Mouse (Mus musculus) embryonic fibroblast, embryonic 13.5 days (primary cell): ENCODE measurements at regions not wholly inside any gene's neighbourhood (a gene's known extent, or its start where the extent isn't known, plus 50 kb on each side); places are given as distances from the start of the nearest gene placed in this dataset.
A peak's percentile ranks its signal among the peaks of the same experiment; 100 is the strongest.

Experiments used
- H3K27ac ChIP-seq: 2 replicates; pipeline ENCODE4 v1.5.1; 2012; ENCODE audit warnings: low read length, control low read depth, inconsistent platforms; ENCODE audit not compliant: insufficient read depth
- H3K4me1 ChIP-seq: 2 replicates; pipeline ENCODE4 v1.6.1; 2011; ENCODE audit warnings: low read length; ENCODE audit not compliant: control insufficient read depth, insufficient read depth
- H3K4me3 ChIP-seq: 2 replicates; pipeline ENCODE4 v1.5.1; 2011; ENCODE audit warnings: mild to moderate bottlenecking, control low read depth, low read length; ENCODE audit not compliant: insufficient read depth
- CTCF ChIP-seq: IDR thresholded peaks from 2 replicates; pipeline ENCODE4 v1.5.1; 2011; ENCODE audit warnings: mild to moderate bottlenecking, control low read depth, low read length, moderate library complexity, borderline replicate concordance; ENCODE audit not compliant: insufficient read depth
- POLR2A ChIP-seq: IDR thresholded peaks from 2 replicates; pipeline ENCODE4 v1.6.1; 2011; ENCODE audit warnings: low read depth, mild to moderate bottlenecking, control low read depth, low read length, moderate library complexity

- H3K4me3 ChIP-seq: no peak overlapping the region
- H3K4me1 ChIP-seq: peaks cover 13% of the 10 kb centered on the region
- no peak for TF ChIP-seq CTCF
- TF ChIP-seq POLR2A: no peak
- no peak overlapping the region for H3K27ac ChIP-seq
Measured at GRCm38 (mm10) chr16:97292484-97293048, 64.0 kb upstream of the Bace2 start.

- no peak overlapping the region for H3K4me3 ChIP-seq
- no peak overlapping the region for H3K27ac ChIP-seq
- TF ChIP-seq POLR2A: no peak
- peak; percentile 40; the same call in 1 of the 2 replicates for TF ChIP-seq CTCF
Measured at GRCm38 (mm10) chr16:97293273-97293672, 63.3 kb upstream of the Bace2 start.

GRCm38 (mm10) chr16:97297140-97297539 is 59.4 kb upstream of the Bace2 start:
- peaks cover 3% of the 10 kb centered on the region; the same call in 1 of the 2 replicates for H3K4me1 ChIP-seq
- TF ChIP-seq POLR2A: no peak
- no peak for TF ChIP-seq CTCF
- no peak overlapping the region for H3K27ac ChIP-seq
- H3K4me3 ChIP-seq: no peak overlapping the region

More at GRCm38 (mm10) chr16:97293273-97293672, 63.3 kb upstream of the Bace2 start:
- H3K4me1 ChIP-seq: peaks cover 10% of the 10 kb centered on the region

- no peak overlapping the region for H3K27ac ChIP-seq
- peaks cover 3% of the 10 kb centered on the region; the same call in 1 of the 2 replicates for H3K4me1 ChIP-seq
- H3K4me3 ChIP-seq: no peak overlapping the region
- TF ChIP-seq CTCF (no peak), POLR2A (no peak)
Measured at GRCm38 (mm10) chr16:97304156-97304735, 52.3 kb upstream of the Bace2 start.
